Mouse (Mus musculus) kidney, postnatal 4 days (tissue): Measurements from ENCODE around the gene Zfp568.
A peak's percentile ranks its signal among the peaks of the same experiment; 100 is the strongest.

ENCODE experiments used
- DNase-seq, 2 experiments: peaks; one replicate each; pipeline ENCODE4 v3.0.0; 2021; ENCODE audit warnings: mixed read lengths in 2 of 2

The Zfp568 gene

GRCm38 (mm10) chr7:29992698-29993097 is 8.9 kb downstream of the Zfp568 start:
- no peak for DNase-seq

- DNase-seq: no peak
Observed at GRCm38 (mm10) chr7:29993340-29993739, 9.6 kb downstream of the Zfp568 start.

GRCm38 (mm10) chr7:29995134-29995533 is 11.4 kb downstream of the Zfp568 start:
- DNase-seq: no peak

GRCm38 (mm10) chr7:30000601-30001000 is 16.8 kb downstream of the Zfp568 start:
- DNase-seq: no peak

DNA sequence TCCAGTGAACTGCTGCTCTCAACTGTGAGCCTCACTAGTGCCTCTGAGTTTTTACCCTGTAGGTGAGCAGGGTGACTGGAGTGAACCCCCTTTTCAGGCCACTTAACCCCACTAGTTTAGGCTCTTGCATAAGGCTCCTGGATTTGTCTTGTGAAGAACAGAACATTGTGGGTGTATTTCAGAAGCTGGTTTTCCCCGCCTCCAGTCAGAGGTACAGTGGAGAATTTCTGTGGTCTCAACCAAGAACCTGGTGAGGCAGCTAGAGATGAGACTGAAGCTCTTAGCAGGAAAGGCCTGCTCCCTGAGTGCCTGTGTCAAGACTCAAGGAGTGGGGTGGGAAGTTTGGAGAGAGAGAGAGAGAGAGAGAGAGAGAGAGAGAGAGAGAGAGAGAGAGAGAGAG is 23.8 kb downstream of the Zfp568 start:
- no peak for DNase-seq

DNA sequence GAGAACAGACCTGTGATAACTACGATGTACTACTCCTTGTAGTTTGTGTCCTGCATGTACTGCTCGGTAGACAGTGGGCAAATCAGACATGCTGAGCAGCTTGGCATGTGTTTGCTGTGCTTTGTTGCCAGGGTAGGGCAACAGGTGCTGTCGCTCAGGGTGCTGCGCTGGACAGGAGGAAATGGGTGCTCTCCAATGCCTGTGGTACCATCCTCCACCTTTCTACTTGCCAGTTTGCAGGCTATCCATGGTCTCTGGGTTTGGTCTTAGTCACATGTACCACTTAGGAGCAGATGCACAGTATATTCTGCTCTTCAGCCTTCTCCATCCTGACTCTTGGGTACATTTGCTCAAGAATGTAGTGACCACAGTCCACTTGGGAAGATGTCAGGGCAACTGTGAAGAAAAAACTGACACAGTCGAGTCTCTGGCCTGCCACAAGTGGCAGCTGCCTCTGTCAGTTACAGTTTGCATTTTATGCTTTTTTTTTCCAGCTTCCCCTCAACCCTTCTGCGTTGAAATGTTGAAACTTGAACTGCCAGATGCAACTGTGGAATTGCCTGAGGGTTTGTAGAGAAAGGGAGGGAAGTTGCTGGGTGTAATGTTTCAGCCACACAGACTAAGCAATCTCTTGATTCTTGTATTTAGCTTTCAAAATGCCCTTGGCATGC is 24.4 kb downstream of the Zfp568 start:
- no peak for DNase-seq

- peak; percentile 47 to 65 for DNase-seq
Observed at GRCm38 (mm10) chr7:30009321-30010085, 25.7 kb downstream of the Zfp568 start.

DNA sequence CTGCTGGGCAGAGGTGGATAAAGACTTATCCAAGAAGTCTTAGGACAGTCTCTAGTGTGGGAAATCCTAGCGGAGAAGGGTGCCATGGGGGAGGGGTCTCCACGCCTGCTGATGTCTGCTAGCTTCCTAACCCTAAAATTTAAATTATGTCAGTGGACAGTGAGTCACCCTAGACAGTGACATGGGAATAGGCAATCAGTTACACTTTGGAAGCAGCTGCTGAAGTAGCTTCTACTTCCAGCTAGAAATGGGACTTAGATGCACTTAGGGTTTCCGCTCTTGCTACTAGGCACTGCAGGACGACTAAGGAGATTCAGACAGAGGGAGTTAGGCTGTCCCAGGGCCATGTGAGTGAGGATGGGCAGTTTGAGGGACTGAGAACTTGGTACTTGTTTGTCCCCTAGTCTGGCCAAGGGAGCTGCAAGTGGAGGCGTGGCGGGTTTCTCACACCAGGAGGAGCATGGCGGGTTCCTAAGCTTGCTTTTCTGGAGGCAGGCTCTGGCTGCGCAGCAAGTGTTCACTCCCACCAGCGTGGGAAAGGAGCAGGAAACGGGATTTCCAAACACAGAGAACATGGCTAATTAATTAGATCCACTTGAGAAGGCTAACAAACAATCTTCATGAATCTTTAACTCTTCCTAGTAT is 26.9 kb downstream of the Zfp568 start:
- DNase-seq: peak; percentile 20 to 43

DNA sequence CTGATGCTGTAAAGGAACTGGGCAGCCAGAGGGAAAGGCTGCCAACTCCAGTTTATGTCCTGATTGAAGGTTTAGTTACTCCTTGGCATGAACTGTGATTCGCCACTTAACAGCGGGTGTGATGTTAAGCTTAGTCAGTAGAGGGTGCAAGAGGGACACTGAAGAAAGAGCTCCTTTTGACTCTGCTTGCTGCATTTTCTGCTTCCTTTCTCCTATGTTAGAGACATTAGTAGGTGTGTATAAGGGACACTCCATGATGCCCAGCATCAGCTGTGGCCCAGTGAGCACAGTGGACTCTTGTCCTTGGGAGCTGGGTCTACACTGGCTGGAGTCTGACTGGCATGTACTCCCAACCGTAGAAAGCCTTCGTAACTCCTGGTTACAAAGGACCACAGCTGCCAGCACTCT is 29.2 kb downstream of the Zfp568 start:
- peak; percentile 52 to 64 for DNase-seq

DNA sequence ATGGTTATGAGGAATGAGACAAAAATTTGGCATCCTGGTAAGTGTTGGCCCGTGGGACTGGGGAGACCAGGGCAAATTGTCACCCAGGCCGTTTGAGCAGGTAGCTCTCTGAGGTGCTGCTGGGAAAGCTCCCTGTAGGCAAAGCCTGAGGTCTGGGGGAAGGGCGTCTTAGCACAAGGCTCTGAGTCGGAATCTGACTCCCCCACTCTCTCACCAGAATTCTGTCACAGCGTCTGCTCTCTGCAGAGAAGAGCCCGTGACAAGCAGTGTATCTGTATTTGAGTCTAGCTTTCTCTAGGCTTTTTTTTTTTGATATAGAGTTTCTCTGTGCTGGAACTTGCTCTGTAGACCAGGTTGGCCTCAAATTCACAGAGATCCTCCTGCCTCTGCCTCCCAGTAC is 33.5 kb downstream of the Zfp568 start:
- no peak for DNase-seq

- DNase-seq: no peak
Observed at GRCm38 (mm10) chr7:30019543-30019942, 35.8 kb downstream of the Zfp568 start.

DNA sequence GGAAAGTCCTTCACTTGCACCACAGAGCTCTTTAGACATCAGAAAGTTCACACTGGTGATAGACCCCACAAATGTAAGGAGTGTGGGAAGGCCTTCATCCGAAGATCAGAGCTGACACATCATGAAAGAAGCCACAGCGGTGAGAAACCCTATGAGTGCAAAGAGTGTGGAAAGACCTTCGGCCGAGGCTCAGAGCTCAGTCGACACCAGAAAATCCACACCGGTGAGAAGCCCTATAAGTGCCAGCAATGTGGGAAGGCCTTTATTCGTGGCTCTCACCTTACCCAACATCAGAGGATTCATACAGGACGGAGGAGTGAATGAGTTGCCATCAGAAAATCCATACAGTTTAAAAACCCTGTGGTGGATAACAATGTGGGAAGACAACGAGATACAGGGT is 39.6 kb downstream of the Zfp568 start:
- no peak for DNase-seq

- DNase-seq: no peak
Observed at GRCm38 (mm10) chr7:30023800-30024199, 40.0 kb downstream of the Zfp568 start.

- DNase-seq: peak; percentile 27 to 38
Observed at GRCm38 (mm10) chr7:30025358-30025757, 41.6 kb downstream of the Zfp568 start.

GRCm38 (mm10) chr7:30027331-30027730 is 43.6 kb downstream of the Zfp568 start:
- no peak for DNase-seq

DNA sequence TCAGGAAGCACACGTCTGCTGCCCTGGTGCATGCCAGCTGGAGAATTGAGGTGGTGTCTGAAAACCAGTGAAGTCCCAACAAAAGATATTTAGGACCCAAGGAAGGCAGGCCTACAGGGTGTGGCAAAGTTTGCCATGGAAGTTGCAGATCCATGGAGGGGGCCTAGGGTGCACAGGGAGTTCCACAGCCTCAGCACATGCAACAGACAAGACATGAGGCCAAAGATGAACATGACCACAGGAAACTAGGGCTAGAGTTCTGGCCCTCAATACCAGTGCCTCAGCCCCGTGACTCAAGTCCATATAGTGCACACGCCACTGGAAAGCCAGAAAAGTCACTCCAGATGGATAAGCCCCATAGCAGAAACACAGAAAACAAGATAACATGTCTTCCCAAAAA is 44.8 kb downstream of the Zfp568 start:
- DNase-seq: no peak

GRCm38 (mm10) chr7:30030677-30031076 is 46.9 kb downstream of the Zfp568 start:
- no peak for DNase-seq

DNA sequence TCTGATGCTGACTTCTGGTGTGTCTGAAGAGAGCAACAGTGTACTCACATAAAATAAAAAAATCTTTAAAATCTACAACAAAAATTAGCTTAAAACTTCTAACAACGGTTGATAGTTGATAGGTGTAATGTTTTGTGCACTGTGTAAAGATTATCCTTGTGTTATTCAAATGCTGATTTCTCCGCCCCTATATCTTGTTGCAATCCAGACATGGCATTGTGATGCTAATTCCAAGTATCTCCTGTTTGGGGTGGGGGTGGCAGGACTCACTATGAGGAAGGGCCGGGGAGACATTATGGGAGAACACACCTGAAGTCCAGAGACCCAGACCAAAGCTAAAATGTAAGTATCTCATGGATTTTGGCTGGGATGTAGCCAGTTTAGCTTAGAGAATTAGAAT is 47.6 kb downstream of the Zfp568 start:
- DNase-seq: no peak

DNA sequence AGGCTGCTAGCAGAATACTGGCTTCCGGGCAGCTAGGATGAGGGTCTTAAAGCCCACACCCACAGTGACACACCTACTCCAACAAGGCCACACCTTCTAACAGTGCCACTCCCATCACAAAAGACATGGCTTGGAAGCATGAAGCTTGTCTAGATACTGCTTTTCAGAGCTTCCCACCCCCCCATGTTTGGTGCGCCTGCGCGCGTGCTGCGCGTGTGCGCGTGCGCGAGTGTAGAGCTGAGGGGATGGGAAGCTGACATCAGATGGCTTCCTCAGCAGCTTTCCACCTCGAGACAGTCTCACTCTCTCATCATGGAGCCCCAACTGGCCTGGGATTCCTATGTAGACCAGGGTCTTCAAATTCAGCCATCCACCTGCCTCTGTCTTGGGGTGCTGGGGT is 50.6 kb downstream of the Zfp568 start:
- DNase-seq: no peak

DNA sequence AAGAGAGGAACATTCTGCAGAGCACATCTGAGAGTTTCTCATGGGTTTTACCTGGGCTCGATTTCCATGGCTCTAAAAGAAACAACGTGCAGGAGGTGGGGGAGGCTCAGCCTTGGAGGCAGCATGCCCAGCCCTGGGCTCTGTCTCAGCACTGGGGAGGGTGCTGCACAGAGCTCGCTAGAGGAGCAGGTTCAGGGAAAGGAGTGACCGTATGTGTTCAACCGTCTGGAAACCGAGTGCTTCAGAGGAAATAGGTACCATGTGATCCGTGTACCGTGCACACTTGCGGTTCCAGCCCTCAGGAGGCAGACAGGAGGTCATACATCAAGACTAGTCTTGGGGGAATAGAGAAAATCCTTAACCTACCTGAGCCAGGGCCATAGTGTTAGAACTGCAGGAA is 60.6 kb downstream of the Zfp568 start:
- peak in 1 of 2 experiments; percentile 19 for DNase-seq

- DNase-seq: no peak
Observed at GRCm38 (mm10) chr7:30048126-30048525, 64.4 kb downstream of the Zfp568 start.

- DNase-seq: peak; percentile 91 to 92
Observed at GRCm38 (mm10) chr7:30050882-30051548, 67.3 kb downstream of the Zfp568 start, which contains the start of gene Zfp14. Gene Zfp14 (minus strand): TSS chr7:30051380.

GRCm38 (mm10) chr7:30053591-30053990 is 69.8 kb downstream of the Zfp568 start:
- DNase-seq: no peak
